Mouse (Mus musculus): ENCODE measurements around the gene Madcam1.

DNA sequence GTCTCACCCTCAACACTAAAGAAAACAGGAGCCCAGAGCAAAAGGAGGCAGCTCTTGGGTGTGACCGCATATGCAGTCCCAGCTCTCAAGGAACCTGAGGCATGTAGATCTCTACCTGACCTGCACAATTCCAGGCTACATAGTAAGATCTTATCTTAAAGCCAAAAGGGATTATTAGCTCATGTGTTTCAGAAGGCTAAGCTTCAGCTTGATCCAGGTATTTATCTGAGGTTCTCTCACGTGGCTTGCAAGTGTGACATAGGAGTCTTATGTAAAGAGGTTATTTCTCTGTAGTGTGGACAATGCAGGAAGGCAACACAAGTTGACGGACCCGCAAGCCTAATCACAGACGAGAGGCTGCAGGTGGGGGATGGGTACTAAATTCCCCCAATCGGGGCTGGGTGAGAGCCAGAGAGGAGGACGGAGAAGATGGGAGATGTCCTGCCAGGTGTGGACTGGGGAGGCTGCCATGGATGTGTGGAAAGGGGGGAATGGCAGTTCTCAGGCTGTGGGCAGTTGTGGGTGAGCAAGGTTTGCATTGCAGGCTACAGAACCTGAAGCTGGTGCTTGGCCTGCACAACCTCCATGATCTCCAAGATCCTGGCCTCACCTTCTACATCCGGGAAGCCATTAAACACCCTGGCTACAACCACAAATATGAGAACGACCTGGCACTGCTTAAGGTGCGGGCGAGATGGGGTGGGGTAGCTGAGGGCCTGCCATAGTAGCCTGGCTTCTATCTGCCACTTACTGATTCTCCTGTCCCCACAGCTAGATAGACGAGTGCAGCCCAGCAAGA lies 29.4 kb downstream of the Madcam1 start:
- no peak for TF ChIP-seq CTCF (IDR thresholded peaks at IDR 0.05; ENCODE audit: borderline replicate concordance, extremely low read depth, insufficient read depth, insufficient read length)
- no peak for TF ChIP-seq POLR2A (IDR thresholded peaks at IDR 0.05; ENCODE audit: borderline replicate concordance, extremely low read depth, insufficient read depth, insufficient read length, poor library complexity, severe bottlenecking)

Data from brain, embryonic 14.5 days (tissue).